Mouse (Mus musculus) myocyte (in vitro differentiated cells): ENCODE measurements around the gene Fosl2.

ENCODE experiments used
- CEBPB ChIP-seq: IDR thresholded peaks from 2 replicates; pipeline ENCODE4 v1.6.1; 2011; ENCODE audit warnings: mild to moderate bottlenecking, moderate library complexity; ENCODE audit not compliant: poor library complexity, insufficient read depth, severe bottlenecking
- E2F4 ChIP-seq: IDR thresholded peaks from one replicate; pipeline ENCODE4 v1.6.1; 2011; ENCODE audit warnings: mild to moderate bottlenecking, control low read depth, moderate library complexity; ENCODE audit not compliant: insufficient read depth
- MAX ChIP-seq: IDR thresholded peaks from one replicate; pipeline ENCODE4 v1.6.1; 2011; ENCODE audit warnings: low read depth, mild to moderate bottlenecking, control low read depth
- MYOD1 ChIP-seq, 3 experiments: IDR thresholded peaks; one replicate each; pipeline ENCODE4 v1.6.1; 2011; ENCODE audit warnings: control low read depth in 2 of 3, low read depth in 2 of 3, mild to moderate bottlenecking in 2 of 3, moderate library complexity in 1 of 3; ENCODE audit not compliant: insufficient read length in 2 of 3, control insufficient read depth in 1 of 3
- POLR2A ChIP-seq: IDR thresholded peaks from one replicate; pipeline ENCODE4 v1.6.1; 2011; ENCODE audit warnings: low read depth, mild to moderate bottlenecking, control low read depth, moderate library complexity; ENCODE audit not compliant: insufficient read length
- POLR2AphosphoS2 ChIP-seq: IDR thresholded peaks from one replicate; pipeline ENCODE4 v1.6.1; 2011; ENCODE audit warnings: low read depth, control low read depth; ENCODE audit not compliant: insufficient read length
- REST ChIP-seq: IDR thresholded peaks from one replicate; pipeline ENCODE4 v1.6.1; 2011; ENCODE audit warnings: mild to moderate bottlenecking, control low read depth, moderate library complexity; ENCODE audit not compliant: insufficient read depth, insufficient read length
- SRF ChIP-seq: IDR thresholded peaks from one replicate; pipeline ENCODE4 v1.6.1; 2011; ENCODE audit warnings: low read depth; ENCODE audit not compliant: control insufficient read depth, insufficient read length
- TCF12 ChIP-seq: IDR thresholded peaks from one replicate; pipeline ENCODE4 v1.6.1; 2011; ENCODE audit warnings: mild to moderate bottlenecking, control low read depth; ENCODE audit not compliant: poor library complexity, insufficient read depth, severe bottlenecking
- TCF3 ChIP-seq: IDR thresholded peaks from one replicate; pipeline ENCODE4 v1.6.1; 2011; ENCODE audit warnings: low read depth, control low read depth; ENCODE audit not compliant: insufficient read length
- USF1 ChIP-seq: IDR thresholded peaks from one replicate; pipeline ENCODE4 v1.6.1; 2011; ENCODE audit warnings: low read depth, mild to moderate bottlenecking, control low read depth, moderate library complexity

DNA sequence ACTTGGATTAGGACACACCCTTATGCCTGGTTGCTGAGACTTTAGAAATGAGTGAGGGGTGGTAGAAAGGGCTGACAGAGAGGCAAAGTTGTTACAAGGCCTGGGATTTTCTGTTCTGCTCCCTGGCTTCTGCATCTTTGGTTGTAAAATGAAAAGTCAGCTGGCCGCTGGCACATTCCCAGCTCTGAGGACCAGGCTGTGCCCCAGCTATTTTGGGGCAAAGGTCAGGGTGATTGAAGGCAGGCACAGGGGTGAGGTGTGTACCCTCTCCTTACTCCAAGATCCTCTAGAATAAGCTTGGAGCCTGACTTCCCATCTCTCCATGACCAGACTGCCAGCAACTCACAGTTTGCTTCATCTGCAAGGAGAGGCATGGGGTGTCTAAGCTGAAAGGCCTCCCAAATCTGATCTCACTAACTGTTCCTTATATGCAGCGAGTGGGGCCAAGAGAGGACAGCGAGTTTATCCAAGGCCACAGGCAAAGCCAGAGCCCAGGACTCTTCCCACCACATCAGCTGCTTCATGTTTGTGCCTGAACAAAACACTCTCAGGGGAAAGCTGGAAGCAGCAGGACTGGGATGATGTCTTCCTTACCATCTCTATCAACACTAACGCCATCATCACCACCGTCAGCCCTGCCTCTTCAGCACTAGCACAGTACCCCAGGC, 29.0 kb upstream of the Fosl2 start:
- TF ChIP-seq MAX (no peak), REST (no peak), POLR2A (no peak), CEBPB (no peak), E2F4 (no peak), SRF (no peak), TCF3 (no peak), USF1 (no peak), POLR2AphosphoS2 (no peak), TCF12 (no peak), MYOD1 (IDR thresholded peaks at IDR 0.05; ENCODE audit: control insufficient read depth in 1 of 3, insufficient read length in 2 of 3, low read depth in 2 of 3) (no peak)
